Mouse (Mus musculus) heart, embryonic 15.5 days (tissue): ENCODE results near the gene Telo2. TPM values are rescaled to one million over a fixed set of nuclear protein-coding genes. Genes with fewer than 3 reads are reported as not detected.
A peak's percentile ranks its signal among the peaks of the same experiment; 100 is the strongest.

Experiments
- ATAC-seq: fragments of 200-750 bp; cut with Nextera tagmentation; replicated peaks from 2 replicates; pipeline ENCODE4 v1.8.0; 2017; ENCODE audit warnings: low read depth, moderate TSS enrichment; ENCODE audit not compliant: insufficient number of reproducible peaks, insufficient read depth, low FRiP score
- H3K27ac ChIP-seq: fragments of 300-500 bp; sonication (generic); 2 replicates; pipeline ENCODE4 v1.5.1; 2015; ENCODE audit warnings: mild to moderate bottlenecking, inconsistent platforms
- H3K27me3 ChIP-seq: fragments of 300-500 bp; sonication (generic); 2 replicates; pipeline ENCODE4 v1.6.1; 2015; ENCODE audit warnings: inconsistent platforms
- H3K36me3 ChIP-seq: fragments of 300-500 bp; sonication (generic); 2 replicates; pipeline ENCODE4 v1.6.1; 2015; ENCODE audit warnings: mild to moderate bottlenecking, inconsistent platforms
- H3K4me1 ChIP-seq: fragments of 300-500 bp; sonication (generic); replicated peaks from 2 replicates; pipeline ENCODE4 v1.6.1; 2015; ENCODE audit warnings: inconsistent platforms
- H3K4me2 ChIP-seq: fragments of 300-500 bp; sonication (generic); 2 replicates; pipeline ENCODE4 v1.6.1; 2015; ENCODE audit warnings: inconsistent platforms, mild to moderate bottlenecking, moderate library complexity
- H3K4me3 ChIP-seq: fragments of 300-500 bp; sonication (generic); 2 replicates; pipeline ENCODE4 v1.5.1; 2015; ENCODE audit warnings: mild to moderate bottlenecking, inconsistent platforms
- H3K9ac ChIP-seq: fragments of 300-500 bp; sonication (generic); 2 replicates; pipeline ENCODE4 v1.6.1; 2015; ENCODE audit warnings: mild to moderate bottlenecking, inconsistent platforms
- H3K9me3 ChIP-seq: fragments of 300-500 bp; sonication (generic); replicated peaks from 2 replicates; pipeline ENCODE4 v1.6.1; 2016; ENCODE audit warnings: inconsistent platforms
- WGBS: fragments of 180-500 bp; shearing (Covaris S2); methylation state at CpG from one replicate; pipeline ENCODE4 v1.1.7; 2015; ENCODE audit warnings: mixed read lengths; 5-methylcytosine and 5-hydroxymethylcytosine counted together
- polyA plus RNA-seq: library from polyadenylated mRNA; unstranded; fragments of >200 nt; fragmentation: Nextera tagmentation; extraction: Ambion mirVana; gene quantifications from 2 replicates; pipeline ENCODE4 v1.2.1, GENCODE M21; 2015

Gene Telo2
- polyA plus RNA-seq, 1 experiment from 2014 or later = 22.9 TPM

- Histone ChIP-seq H3K27ac (no peak overlapping the region), H3K9ac (no peak overlapping the region), H3K36me3 (peaks cover 78% of the 10 kb centered on the region), H3K4me2 (no peak overlapping the region), H3K4me1 (no peaks in the 10 kb centered on the region), H3K4me3 (no peak overlapping the region), H3K9me3 (no peaks in the 10 kb centered on the region), H3K27me3 (no peaks in the 10 kb centered on the region)
- WGBS = 88% methylated on average over 11 of the region's 11 CpGs
- no peak for ATAC-seq
Measured at GRCm38 (mm10) chr17:25101338-25101737, 14.4 kb downstream of the Telo2 start.

- Histone ChIP-seq H3K27me3 (no peaks in the 10 kb centered on the region), H3K36me3 (peaks cover 67% of the 10 kb centered on the region), H3K4me2 (no peak overlapping the region), H3K4me3 (no peak overlapping the region), H3K27ac (no peak overlapping the region), H3K4me1 (no peaks in the 10 kb centered on the region), H3K9ac (no peak overlapping the region), H3K9me3 (no peaks in the 10 kb centered on the region)
- WGBS = 90% methylated on average over 6 of the region's 6 CpGs
- ATAC-seq = no peak
Measured at GRCm38 (mm10) chr17:25100052-25100451, 15.7 kb downstream of the Telo2 start.

GRCm38 (mm10) chr17:25096221-25096620 lies 19.5 kb downstream of the Telo2 start:
- no peak for ATAC-seq
- peaks cover 34% of the 10 kb centered on the region for H3K36me3 ChIP-seq
- 74% methylated on average over 2 of the region's 2 CpGs for WGBS
- no peak overlapping the region for H3K9ac ChIP-seq
- no peaks in the 10 kb centered on the region for H3K9me3 ChIP-seq
- no peaks in the 10 kb centered on the region for H3K27me3 ChIP-seq
- H3K27ac ChIP-seq = no peak overlapping the region
- no peak overlapping the region for H3K4me2 ChIP-seq
- H3K4me3 ChIP-seq = no peak overlapping the region
- no peaks in the 10 kb centered on the region for H3K4me1 ChIP-seq

GRCm38 (mm10) chr17:25090450-25090849 lies 25.3 kb downstream of the Telo2 start:
- Histone ChIP-seq H3K27ac (no peak overlapping the region), H3K36me3 (peaks cover 5% of the 10 kb centered on the region; the same call in 1 of the 2 replicates), H3K4me3 (no peak overlapping the region), H3K9me3 (no peaks in the 10 kb centered on the region), H3K4me1 (no peaks in the 10 kb centered on the region), H3K4me2 (no peak overlapping the region), H3K27me3 (no peaks in the 10 kb centered on the region), H3K9ac (no peak overlapping the region)
- 87% methylated on average over 10 of the region's 10 CpGs for WGBS
- no peak for ATAC-seq

GRCm38 (mm10) chr17:25089158-25089557 lies 26.6 kb downstream of the Telo2 start:
- no peaks in the 10 kb centered on the region for H3K9me3 ChIP-seq
- no peak for ATAC-seq
- H3K4me2 ChIP-seq = no peak overlapping the region

GRCm38 (mm10) chr17:25086724-25087123 lies 29.0 kb downstream of the Telo2 start:
- WGBS = 91% methylated on average over 7 of the region's 7 CpGs
- Histone ChIP-seq H3K4me1 (peaks cover 30% of the 10 kb centered on the region), H3K36me3 (no peaks in the 10 kb centered on the region), H3K4me3 (no peak overlapping the region), H3K9me3 (no peaks in the 10 kb centered on the region), H3K4me2 (no peak overlapping the region), H3K9ac (no peak overlapping the region), H3K27ac (no peak overlapping the region), H3K27me3 (no peaks in the 10 kb centered on the region)
- no peak for ATAC-seq

More at GRCm38 (mm10) chr17:25089158-25089557, 26.6 kb downstream of the Telo2 start:
- Histone ChIP-seq H3K27ac (no peak overlapping the region), H3K36me3 (no peaks in the 10 kb centered on the region), H3K4me3 (no peak overlapping the region), H3K4me1 (peaks cover 6% of the 10 kb centered on the region), H3K27me3 (no peaks in the 10 kb centered on the region), H3K9ac (no peak overlapping the region)
- WGBS = 58% methylated on average over 10 of the region's 10 CpGs

GRCm38 (mm10) chr17:25084835-25085385 lies 30.9 kb downstream of the Telo2 start:
- H3K4me1 ChIP-seq = peaks cover 41% of the 10 kb centered on the region
- H3K9ac ChIP-seq = no peak overlapping the region
- no peak for ATAC-seq
- WGBS = 81% methylated on average over 13 of the region's 13 CpGs
- H3K27me3 ChIP-seq = no peaks in the 10 kb centered on the region
- H3K4me2 ChIP-seq = no peak overlapping the region
- H3K36me3 ChIP-seq = no peaks in the 10 kb centered on the region
- no peak overlapping the region for H3K4me3 ChIP-seq
- no peaks in the 10 kb centered on the region for H3K9me3 ChIP-seq
- 0 out of 2 replicates have a peak overlapping the region, but pooled peaks have one; percentile 84 for H3K27ac ChIP-seq

GRCm38 (mm10) chr17:25083444-25083931 lies 32.3 kb downstream of the Telo2 start, which contains the start of gene Tmem204:
Tmem204 (minus strand) TSS chr17:25083591.
- ATAC-seq = peak; percentile 82
- H3K27me3 ChIP-seq = no peaks in the 10 kb centered on the region
- no peaks in the 10 kb centered on the region for H3K36me3 ChIP-seq
- peaks cover 43% of the 10 kb centered on the region for H3K4me1 ChIP-seq
- H3K4me2 ChIP-seq = peak within 1 kb of the TSS; percentile 56; the same call in 1 of the 2 replicates
- H3K27ac ChIP-seq = peak within 1 kb of the TSS; percentile 84
- no peak within 1 kb of the TSS for H3K9ac ChIP-seq
- WGBS = 7% methylated on average over 7 of the region's 7 CpGs
- no peak within 1 kb of the TSS for H3K4me3 ChIP-seq
- no peaks in the 10 kb centered on the region for H3K9me3 ChIP-seq

- ATAC-seq = no peak
- peaks cover 48% of the 10 kb centered on the region for H3K4me1 ChIP-seq
Measured at GRCm38 (mm10) chr17:25082887-25083286, 32.9 kb downstream of the Telo2 start.

GRCm38 (mm10) chr17:25082081-25082847 lies 33.5 kb downstream of the Telo2 start:
- ATAC-seq = peak; percentile 45
- 22% methylated on average over 14 of the region's 14 CpGs for WGBS

More at GRCm38 (mm10) chr17:25082887-25083286, 32.9 kb downstream of the Telo2 start:
- H3K9me3 ChIP-seq = no peaks in the 10 kb centered on the region
- no peaks in the 10 kb centered on the region for H3K36me3 ChIP-seq
- H3K4me2 ChIP-seq = no peak overlapping the region; the same call in 1 of the 2 replicates
- no peak overlapping the region for H3K9ac ChIP-seq
- WGBS = 41% methylated on average over 3 of the region's 3 CpGs
- peak overlapping the region; percentile 84 for H3K27ac ChIP-seq
- H3K4me3 ChIP-seq = no peak overlapping the region
- H3K27me3 ChIP-seq = no peaks in the 10 kb centered on the region

GRCm38 (mm10) chr17:25080960-25081381 lies 34.8 kb downstream of the Telo2 start:
- WGBS = 58% methylated on average over 11 of the region's 11 CpGs
- Histone ChIP-seq H3K36me3 (no peaks in the 10 kb centered on the region), H3K4me3 (peak overlapping the region; percentile 43), H3K9ac (peak overlapping the region; percentile 36), H3K9me3 (no peaks in the 10 kb centered on the region), H3K27me3 (no peaks in the 10 kb centered on the region), H3K4me1 (peaks cover 59% of the 10 kb centered on the region), H3K27ac (peak overlapping the region; percentile 84), H3K4me2 (peak overlapping the region; percentile 56)
- ATAC-seq = peak; percentile 23; the same call in 1 of the 2 replicates

More at GRCm38 (mm10) chr17:25082081-25082847, 33.5 kb downstream of the Telo2 start:
- Histone ChIP-seq H3K27ac (peak overlapping the region; percentile 84), H3K27me3 (no peaks in the 10 kb centered on the region), H3K4me1 (peaks cover 54% of the 10 kb centered on the region), H3K4me2 (peak overlapping the region; percentile 56), H3K36me3 (no peaks in the 10 kb centered on the region), H3K9me3 (no peaks in the 10 kb centered on the region), H3K9ac (no peak overlapping the region), H3K4me3 (no peak overlapping the region)
